Mouse (Mus musculus) bone marrow, adult 2 months (tissue): ENCODE data around the gene Lrpprc.

Source experiments
- CTCF ChIP-seq: fragments of 200-500 bp; IDR thresholded peaks from 2 replicates; pipeline ENCODE4 v1.5.1; 2011; ENCODE audit warnings: low read length, control low read depth; ENCODE audit not compliant: control insufficient read depth, insufficient read depth
- POLR2A ChIP-seq: fragments of 200-500 bp; IDR thresholded peaks from 2 replicates; pipeline ENCODE4 v1.6.1; 2011; ENCODE audit warnings: low read depth, mild to moderate bottlenecking, control low read depth, low read length, borderline replicate concordance; ENCODE audit not compliant: control insufficient read depth

DNA sequence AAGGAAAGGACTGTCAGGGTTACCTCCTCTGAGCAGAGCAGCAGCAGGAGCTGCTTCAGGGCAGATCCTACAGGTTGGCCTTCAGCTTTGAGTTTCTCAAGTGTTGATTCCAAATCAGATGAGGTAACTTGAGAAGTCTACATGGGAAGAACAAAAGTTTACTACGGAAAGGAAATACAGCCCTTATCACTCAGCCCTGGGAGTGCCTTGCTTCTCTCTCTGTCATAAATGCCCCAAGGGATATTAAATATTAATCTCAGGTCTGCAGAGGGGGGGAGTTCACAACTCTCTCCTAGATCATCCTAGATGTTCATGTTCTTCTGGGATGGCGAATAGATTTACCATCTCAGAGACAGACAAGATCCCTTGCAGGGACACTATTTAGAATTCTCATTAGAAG is 38.3 kb downstream of the Lrpprc start:
- TF ChIP-seq CTCF (no peak), POLR2A (no peak)
